Mouse (Mus musculus): ENCODE data around the gene Olfr1420.
"Not testable (repeated sequence)": the region's sequence is repeated elsewhere in the genome, so short reads cannot be mapped to it uniquely, and the experiment has no call there.

Olfr1420 gene

DNA sequence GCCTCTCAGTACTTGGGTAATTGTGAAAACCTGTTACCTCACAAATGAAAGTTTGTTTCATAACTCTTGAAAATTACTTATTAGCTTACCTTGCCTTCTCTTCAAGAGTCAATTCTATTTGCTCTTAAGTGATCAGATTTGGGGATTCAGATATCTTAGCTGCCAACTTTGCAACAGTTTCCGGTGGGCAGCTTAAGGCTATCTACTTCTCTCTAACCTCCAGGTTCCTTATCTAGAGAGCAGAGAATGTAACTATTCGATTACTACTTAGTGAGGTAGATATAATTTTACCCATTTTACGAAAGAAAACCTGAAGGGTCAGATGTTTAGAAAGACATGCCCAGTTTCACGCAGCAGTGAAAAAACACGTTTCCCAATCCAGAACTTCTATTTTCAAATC is 24.7 kb downstream of the Olfr1420 start:
- Histone ChIP-seq H3K36me3 (ENCODE audit: insufficient read depth, low read length) (peaks cover 19% of the 10 kb centered on the region), H3K27me3 (ENCODE audit: insufficient read depth, low read length) (no peaks in the 10 kb centered on the region), H3K4me1 (replicated peaks; ENCODE audit: low read depth, low read length) (peaks cover 28% of the 10 kb centered on the region), H3K9me3 (ENCODE audit: low read length) (no peaks in the 10 kb centered on the region), H3K4me3 (replicated peaks; ENCODE audit: low read length) (peak overlapping the region; percentile 99)
- no peak for TF ChIP-seq CTCF (conservative IDR thresholded peaks at IDR 0.05; ENCODE audit: low read length)
- no peak for TF ChIP-seq NANOG (IDR thresholded peaks at IDR 0.05; ENCODE audit: borderline replicate concordance, low read length)
- TF ChIP-seq POU5F1 (IDR thresholded peaks at IDR 0.05; ENCODE audit: borderline replicate concordance, low read length) = no peak

DNA sequence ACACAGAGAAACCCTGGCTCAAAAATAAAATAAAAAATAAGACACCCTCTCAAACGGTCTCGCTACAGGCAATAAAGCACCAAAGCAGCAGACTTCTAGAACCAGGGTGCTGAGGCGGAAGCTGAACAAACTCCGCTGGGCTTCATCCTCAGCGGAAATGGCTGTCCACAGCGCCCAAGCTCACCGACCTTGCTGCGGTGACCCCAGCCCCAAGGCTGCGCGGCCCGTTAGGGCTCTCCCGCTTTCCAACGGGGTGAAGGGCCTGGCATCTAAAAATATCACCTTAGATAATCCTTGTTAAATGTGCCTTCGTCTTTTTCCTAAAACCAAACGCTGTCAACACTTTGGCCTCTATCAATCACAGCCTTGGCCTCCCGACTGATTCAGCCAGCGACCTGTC is 25.2 kb downstream of the Olfr1420 start:
- Histone ChIP-seq H3K36me3 (ENCODE audit: insufficient read depth, low read length) (peaks cover 24% of the 10 kb centered on the region), H3K4me3 (replicated peaks; ENCODE audit: low read length) (peak overlapping the region; percentile 99), H3K4me1 (replicated peaks; ENCODE audit: low read depth, low read length) (peaks cover 28% of the 10 kb centered on the region), H3K27me3 (ENCODE audit: insufficient read depth, low read length) (no peaks in the 10 kb centered on the region), H3K9me3 (ENCODE audit: low read length) (no peaks in the 10 kb centered on the region)
- TF ChIP-seq POU5F1 (IDR thresholded peaks at IDR 0.05; ENCODE audit: borderline replicate concordance, low read length) (no peak), NANOG (IDR thresholded peaks at IDR 0.05; ENCODE audit: borderline replicate concordance, low read length) (no peak), CTCF (conservative IDR thresholded peaks at IDR 0.05; ENCODE audit: low read length) (no peak)

DNA sequence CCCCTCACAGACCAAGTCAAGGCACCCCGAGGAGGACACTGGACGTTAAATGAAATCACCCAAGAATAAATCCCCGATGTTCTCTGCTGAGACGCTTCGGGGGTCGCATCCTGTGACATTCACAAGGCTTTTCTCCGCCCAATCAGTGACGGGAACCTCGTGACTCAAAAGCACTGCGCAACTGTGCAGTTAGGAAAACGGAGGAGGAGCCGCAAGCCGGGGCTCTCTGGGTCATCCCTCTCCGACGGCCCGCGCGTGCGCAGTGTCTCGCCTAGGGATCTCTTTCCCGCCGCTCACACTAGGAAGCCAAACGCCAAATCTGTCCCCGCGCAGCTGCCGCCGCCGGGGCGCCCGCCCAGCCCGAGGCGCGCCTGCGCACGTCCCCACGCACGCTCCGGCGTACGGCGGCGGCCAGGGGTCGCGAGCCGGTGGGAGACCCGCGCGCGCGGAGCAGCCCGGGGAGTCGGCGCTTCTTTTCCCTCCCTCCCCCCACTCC is 25.7 kb downstream of the Olfr1420 start, which contains the start of gene Patl1:
TSS of gene Patl1 (plus strand) at position 363 of the 496 bp plus-strand sequence.
- no peak for TF ChIP-seq NANOG (IDR thresholded peaks at IDR 0.05; ENCODE audit: borderline replicate concordance, low read length)
- no peak for TF ChIP-seq CTCF (conservative IDR thresholded peaks at IDR 0.05; ENCODE audit: low read length)
- no peak for TF ChIP-seq POU5F1 (IDR thresholded peaks at IDR 0.05; ENCODE audit: borderline replicate concordance, low read length)
- Histone ChIP-seq H3K27me3 (ENCODE audit: insufficient read depth, low read length) (no peaks in the 10 kb centered on the region), H3K4me3 (replicated peaks; ENCODE audit: low read length) (peak within 1 kb of the TSS; percentile 99), H3K4me1 (replicated peaks; ENCODE audit: low read depth, low read length) (peaks cover 28% of the 10 kb centered on the region), H3K36me3 (ENCODE audit: insufficient read depth, low read length) (peaks cover 27% of the 10 kb centered on the region), H3K9me3 (ENCODE audit: low read length) (no peaks in the 10 kb centered on the region)

DNA sequence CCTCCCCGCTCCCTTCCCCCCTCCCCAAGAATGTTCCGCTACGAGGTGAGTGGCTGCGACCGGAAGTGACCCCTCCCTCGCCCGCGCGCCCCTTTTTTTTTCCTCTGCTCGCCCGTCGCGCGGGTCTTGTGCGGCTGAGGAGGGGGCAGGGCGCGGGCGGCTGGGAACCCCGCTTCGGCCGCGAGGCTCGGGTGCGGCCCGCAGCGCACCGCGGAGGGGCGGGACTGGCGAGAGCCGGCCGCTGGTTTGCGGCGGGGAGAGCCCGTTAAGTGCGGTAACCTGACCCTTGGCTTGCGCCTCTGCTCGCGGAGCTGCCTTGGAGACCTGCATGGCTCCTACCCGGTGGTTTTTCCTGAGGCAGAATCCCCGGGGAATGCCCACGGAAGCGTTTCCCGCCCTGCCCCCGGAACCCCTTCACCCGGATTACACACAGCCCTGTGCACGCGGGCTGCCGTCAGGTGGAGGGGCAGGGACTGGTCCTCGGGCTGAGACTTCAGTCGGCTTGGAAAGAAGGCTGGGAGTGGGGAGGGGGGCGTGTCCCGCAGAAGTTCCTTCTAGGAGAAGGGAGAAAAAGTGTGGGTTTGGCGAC is 26.3 kb downstream of the Olfr1420 start:
- TF ChIP-seq NANOG (IDR thresholded peaks at IDR 0.05; ENCODE audit: borderline replicate concordance, low read length) (no peak), CTCF (conservative IDR thresholded peaks at IDR 0.05; ENCODE audit: low read length) (no peak), POU5F1 (IDR thresholded peaks at IDR 0.05; ENCODE audit: borderline replicate concordance, low read length) (no peak)
- peak overlapping the region; percentile 99 for H3K4me3 ChIP-seq (replicated peaks; ENCODE audit: low read length)
- no peaks in the 10 kb centered on the region for H3K9me3 ChIP-seq (ENCODE audit: low read length)

DNA sequence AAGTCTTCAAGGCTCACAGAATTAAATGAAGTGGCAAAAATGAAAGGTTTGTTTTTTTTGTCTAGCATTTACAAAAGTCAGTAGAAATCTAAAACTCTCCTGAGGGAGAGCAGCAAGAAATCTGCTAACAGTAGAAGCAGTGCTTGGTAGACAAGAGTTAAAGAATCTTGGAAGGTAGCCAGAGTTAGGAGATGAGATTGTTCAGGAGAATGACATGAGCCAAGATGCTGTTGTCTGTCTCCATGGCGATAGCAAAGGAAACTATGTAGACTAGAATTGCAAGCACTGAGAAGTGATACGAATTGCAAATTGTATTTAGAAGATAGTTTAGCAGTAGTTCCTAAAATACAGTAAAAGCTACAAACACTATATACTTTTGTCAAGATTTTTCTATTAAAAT is 29.4 kb downstream of the Olfr1420 start:
- peaks cover 18% of the 10 kb centered on the region for H3K4me1 ChIP-seq (replicated peaks; ENCODE audit: low read depth, low read length)
- H3K4me3 ChIP-seq (replicated peaks; ENCODE audit: low read length) = no peak overlapping the region
- no peaks in the 10 kb centered on the region for H3K27me3 ChIP-seq (ENCODE audit: insufficient read depth, low read length)
- TF ChIP-seq POU5F1 (IDR thresholded peaks at IDR 0.05; ENCODE audit: borderline replicate concordance, low read length) = no peak
- TF ChIP-seq NANOG (IDR thresholded peaks at IDR 0.05; ENCODE audit: borderline replicate concordance, low read length) = no peak
- no peak for TF ChIP-seq CTCF (conservative IDR thresholded peaks at IDR 0.05; ENCODE audit: low read length)
- peaks cover 49% of the 10 kb centered on the region for H3K36me3 ChIP-seq (ENCODE audit: insufficient read depth, low read length)
- H3K9me3 ChIP-seq (ENCODE audit: low read length) = no peaks in the 10 kb centered on the region

More for the DNA sequence above, 26.3 kb downstream of the Olfr1420 start:
- Histone ChIP-seq H3K36me3 (ENCODE audit: insufficient read depth, low read length) (peaks cover 32% of the 10 kb centered on the region), H3K27me3 (ENCODE audit: insufficient read depth, low read length) (no peaks in the 10 kb centered on the region), H3K4me1 (replicated peaks; ENCODE audit: low read depth, low read length) (peaks cover 28% of the 10 kb centered on the region)

DNA sequence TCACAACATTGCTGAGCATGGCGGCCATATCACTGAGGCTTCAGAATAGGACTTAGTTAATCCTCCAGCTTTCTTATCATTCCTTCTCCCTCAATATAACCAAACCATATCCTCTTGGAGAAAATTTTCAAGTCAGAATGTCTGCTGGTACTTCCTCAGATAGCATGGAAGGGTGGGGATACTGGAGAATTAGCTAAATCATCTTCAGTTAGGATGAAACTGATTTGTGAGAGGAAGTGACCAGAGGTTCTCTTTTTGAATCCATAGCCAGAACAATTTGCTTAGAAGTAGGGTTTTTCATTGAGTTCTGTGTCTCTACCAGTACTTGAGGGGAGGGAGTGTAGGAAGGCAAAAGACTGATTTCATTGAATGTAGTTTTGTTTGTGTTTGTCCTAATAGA is 35.7 kb downstream of the Olfr1420 start:
- TF ChIP-seq CTCF (conservative IDR thresholded peaks at IDR 0.05; ENCODE audit: low read length) = no peak
- no peak for TF ChIP-seq NANOG (IDR thresholded peaks at IDR 0.05; ENCODE audit: borderline replicate concordance, low read length)
- TF ChIP-seq POU5F1 (IDR thresholded peaks at IDR 0.05; ENCODE audit: borderline replicate concordance, low read length) = no peak
- H3K27me3 ChIP-seq (ENCODE audit: insufficient read depth, low read length) = no peaks in the 10 kb centered on the region
- H3K9me3 ChIP-seq (ENCODE audit: low read length) = no peaks in the 10 kb centered on the region
- no peak overlapping the region for H3K4me3 ChIP-seq (replicated peaks; ENCODE audit: low read length)
- H3K4me1 ChIP-seq (replicated peaks; ENCODE audit: low read depth, low read length) = no peaks in the 10 kb centered on the region
- H3K36me3 ChIP-seq (ENCODE audit: insufficient read depth, low read length) = peaks cover 84% of the 10 kb centered on the region

DNA sequence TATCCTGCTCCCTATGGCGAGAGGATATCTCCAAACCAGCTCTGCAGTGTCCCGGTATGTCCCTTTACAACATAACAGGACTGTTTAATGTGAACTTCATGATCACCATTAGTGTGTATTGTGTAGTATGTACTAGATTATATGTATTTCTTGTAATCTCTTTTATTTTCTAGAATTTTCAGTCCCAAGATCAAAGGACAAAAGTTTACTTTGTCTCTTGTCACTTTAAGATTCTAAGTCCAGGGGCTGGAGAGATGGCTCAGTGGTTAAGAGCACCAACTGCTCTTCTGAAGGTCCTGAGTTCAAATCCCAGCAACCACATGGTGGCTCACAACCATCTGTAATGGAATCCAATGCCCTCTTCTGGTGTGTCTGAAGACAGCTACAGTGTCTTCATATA is 36.1 kb downstream of the Olfr1420 start:
- H3K4me1 ChIP-seq (replicated peaks; ENCODE audit: low read depth, low read length); H3K27me3 ChIP-seq (ENCODE audit: insufficient read depth, low read length); H3K4me3 ChIP-seq (replicated peaks; ENCODE audit: low read length); H3K9me3 ChIP-seq (ENCODE audit: low read length): not testable (repeated sequence)
- peaks cover 84% of the 10 kb centered on the region for H3K36me3 ChIP-seq (ENCODE audit: insufficient read depth, low read length)

DNA sequence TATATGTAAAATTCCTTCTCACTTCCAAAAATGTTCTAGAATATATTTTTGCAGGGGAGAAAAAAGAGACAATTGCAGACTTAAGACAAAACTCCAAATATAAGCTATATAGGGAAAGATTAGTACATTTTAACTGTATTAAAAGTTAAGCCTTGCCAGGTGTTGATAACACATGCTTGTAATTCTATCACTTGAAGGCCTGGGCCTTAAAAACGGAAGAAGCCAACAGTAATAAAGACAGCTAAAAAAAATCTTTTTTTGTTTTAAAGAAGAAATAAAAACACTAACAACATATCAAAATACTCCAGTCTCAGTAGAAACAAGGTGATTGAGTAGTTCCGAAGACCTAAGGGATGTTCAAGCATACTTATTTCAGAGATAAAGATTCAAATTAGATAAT is 40.0 kb downstream of the Olfr1420 start:
- no peaks in the 10 kb centered on the region for H3K9me3 ChIP-seq (ENCODE audit: low read length)
- H3K36me3 ChIP-seq (ENCODE audit: insufficient read depth, low read length) = peaks cover 95% of the 10 kb centered on the region
- TF ChIP-seq NANOG (IDR thresholded peaks at IDR 0.05; ENCODE audit: borderline replicate concordance, low read length) = no peak
- no peak for TF ChIP-seq POU5F1 (IDR thresholded peaks at IDR 0.05; ENCODE audit: borderline replicate concordance, low read length)
- TF ChIP-seq CTCF (conservative IDR thresholded peaks at IDR 0.05; ENCODE audit: low read length) = no peak

More for the DNA sequence above, 40.0 kb downstream of the Olfr1420 start:
- H3K27me3 ChIP-seq (ENCODE audit: insufficient read depth, low read length) = no peaks in the 10 kb centered on the region
- H3K4me1 ChIP-seq (replicated peaks; ENCODE audit: low read depth, low read length) = peaks cover 4% of the 10 kb centered on the region; the same call in 1 of the 2 replicates
- H3K4me3 ChIP-seq (replicated peaks; ENCODE audit: low read length) = no peak overlapping the region
